ENCODE assay signal across 17 mouse cellular contexts in genomic region chr17:64567546-64567945, GRCm38 (mm10). TPM values are rescaled to one million over a fixed set of nuclear protein-coding genes. Genes with fewer than 3 reads are reported as not detected.
DNase-seq lines count a peak whose midpoint lies in the region; ATAC-seq and TF ChIP-seq lines count a peak whose summit lies in the region.
"Had no signal": no experiment of that assay in that cellular context is flagged by ENCODE, and none has a peak within 500 bp of the region (broad histone marks: within the 10 kb centered on the region; RNA-seq: fewer than 3 reads in every experiment).

No protein-coding gene starts in this region.

- no peak overlapping the region for H3K4me3 ChIP-seq in liver, embryonic 13.5 days (replicated peaks)
- no peak overlapping the region for H3K4me3 ChIP-seq in liver, postnatal 0 days (ENCODE audit: low read depth, low read length)
- no peak overlapping the region for H3K4me3 ChIP-seq in intestine, postnatal 0 days (ENCODE audit: low read depth, low read length)
- H3K4me3 ChIP-seq: embryonic facial prominence, embryonic 10.5 days; forebrain, embryonic 13.5 days; heart, embryonic 12.5 days; hindbrain, embryonic 10.5 days had no signal

- WGBS in liver, embryonic 13.5 days (ENCODE audit: insufficient replicate concordance) = 20% methylated on average over 3 of the region's 3 CpGs
- 48% methylated on average over 3 of the region's 3 CpGs for WGBS in liver, postnatal 0 days (ENCODE audit: insufficient replicate concordance)
- 75% methylated on average over 3 of the region's 3 CpGs for WGBS in intestine, postnatal 0 days

- H3K9ac ChIP-seq in liver, embryonic 13.5 days = no peak overlapping the region
- H3K9ac ChIP-seq in liver, postnatal 0 days (replicated peaks) = no peak overlapping the region
- H3K9ac ChIP-seq in intestine, postnatal 0 days (ENCODE audit: low read depth, low read length) = no peak overlapping the region
- H3K9ac ChIP-seq: forebrain, embryonic 13.5 days; forebrain, postnatal 0 days; heart, embryonic 12.5 days had no signal

- H3K9me3 ChIP-seq in liver, embryonic 13.5 days (replicated peaks) = no peaks in the 10 kb centered on the region
- no peaks in the 10 kb centered on the region for H3K9me3 ChIP-seq in liver, postnatal 0 days (ENCODE audit: low read length)
- no peaks in the 10 kb centered on the region for H3K9me3 ChIP-seq in intestine, postnatal 0 days (ENCODE audit: control insufficient read depth)
- H3K9me3 ChIP-seq: forebrain, embryonic 13.5 days had no signal

- H3K36me3 ChIP-seq in liver, embryonic 13.5 days = no peaks in the 10 kb centered on the region
- H3K36me3 ChIP-seq in liver, postnatal 0 days (replicated peaks; ENCODE audit: insufficient read depth, low read length) = no peaks in the 10 kb centered on the region
- no peaks in the 10 kb centered on the region for H3K36me3 ChIP-seq in intestine, postnatal 0 days (ENCODE audit: control insufficient read depth, insufficient read depth)
- H3K36me3 ChIP-seq: embryonic facial prominence, embryonic 10.5 days; heart, embryonic 12.5 days; hindbrain, embryonic 10.5 days had no signal

- H3K27ac ChIP-seq in liver, embryonic 13.5 days = peak overlapping the region; percentile 65; the same call in 1 of the 2 replicates
- no peak overlapping the region for H3K27ac ChIP-seq in liver, postnatal 0 days (ENCODE audit: low read depth)
- no peak overlapping the region for H3K27ac ChIP-seq in intestine, postnatal 0 days (ENCODE audit: low read depth, low read length)
- H3K27ac ChIP-seq: embryonic facial prominence, embryonic 10.5 days; forebrain, embryonic 13.5 days; hindbrain, embryonic 10.5 days had no signal

- H3K27me3 ChIP-seq in liver, embryonic 13.5 days = no peaks in the 10 kb centered on the region
- H3K27me3 ChIP-seq in liver, postnatal 0 days (ENCODE audit: insufficient read depth, low read length) = no peaks in the 10 kb centered on the region
- H3K27me3 ChIP-seq in intestine, postnatal 0 days (replicated peaks; ENCODE audit: control insufficient read depth, insufficient read depth, low read length) = no peaks in the 10 kb centered on the region
- H3K27me3 ChIP-seq: forebrain, embryonic 13.5 days; heart, embryonic 12.5 days had no signal

- peak; percentile 95 for ATAC-seq in liver, embryonic 13.5 days (ENCODE audit: low read depth)
- peak; percentile 92 for ATAC-seq in liver, postnatal 0 days
- no peak for ATAC-seq in intestine, postnatal 0 days
- ATAC-seq: forebrain, embryonic 13.5 days; forebrain, postnatal 0 days had no signal

- peak; percentile 46 for DNase-seq in MEL-GATA-1-ER (ENCODE audit: extremely low read depth, low read depth)
- peak; percentile 64 for DNase-seq in c-Kit-positive CD71-positive TER-119-positive erythroid progenitor cells, embryonic 14.5 days (ENCODE audit: low spot score)
- peak; percentile 50 for DNase-seq in liver, embryonic 13.5 days
- no peak for DNase-seq in liver, postnatal 0 days
- no peak for DNase-seq in lung, postnatal 14 days
- no peak for DNase-seq in yolk sac, embryonic 10.5 days (ENCODE audit: low spot score)
- DNase-seq in spleen, postnatal 4 days (ENCODE audit: low spot score in 2 of 2) = no peak
- DNase-seq: adrenal gland, postnatal 10 days; cerebellum, adult 18-20 months; cerebellum, adult 9-11 months; forebrain, postnatal 0 days; gastrocnemius, postnatal 14 days had no signal

- H3K4me2 ChIP-seq in liver, embryonic 13.5 days = peak overlapping the region; percentile 25
- no peak overlapping the region for H3K4me2 ChIP-seq in liver, postnatal 0 days (ENCODE audit: low read depth, low read length)
- H3K4me2 ChIP-seq in intestine, postnatal 0 days (replicated peaks; ENCODE audit: low read depth) = no peak overlapping the region
- H3K4me2 ChIP-seq: forebrain, embryonic 13.5 days; heart, embryonic 12.5 days had no signal

- TF ChIP-seq EP300 in liver, postnatal 0 days (IDR thresholded peaks at IDR 0.05; ENCODE audit: low read depth) = peak; percentile 86

- H3K4me1 ChIP-seq in liver, embryonic 13.5 days (replicated peaks) = peaks cover 30% of the 10 kb centered on the region
- H3K4me1 ChIP-seq in liver, postnatal 0 days (ENCODE audit: insufficient read depth) = no peaks in the 10 kb centered on the region
- no peaks in the 10 kb centered on the region for H3K4me1 ChIP-seq in intestine, postnatal 0 days (replicated peaks; ENCODE audit: control insufficient read depth, insufficient read depth, low read length)
- H3K4me1 ChIP-seq: embryonic facial prominence, embryonic 10.5 days; forebrain, embryonic 13.5 days; heart, embryonic 12.5 days had no signal

- TF ChIP-seq CTCF in liver, postnatal 0 days (IDR thresholded peaks at IDR 0.05; ENCODE audit: low read depth) = no peak
- no peak for TF ChIP-seq CTCF in intestine, postnatal 0 days (IDR thresholded peaks at IDR 0.05; ENCODE audit: low read depth)

RNA-seq across cellular contexts. Expression of gene Man2a1, which starts 33.0 kb away (rescaled TPM):
- polyA plus RNA-seq in liver, embryonic 13.5 days (2015; fragmentation: Nextera tagmentation; extraction: Ambion mirVana) = 3.6 and 4.0 TPM in 2 replicates
- polyA plus RNA-seq in liver, postnatal 0 days (2015; fragmentation: Nextera tagmentation; extraction: Ambion mirVana) = 11.5 and 12.8 TPM in 2 replicates
- 7.2 and 8.7 TPM in 2 replicates for polyA plus RNA-seq in intestine, postnatal 0 days (2015; fragmentation: Nextera tagmentation; extraction: Ambion mirVana)

Comparison
In these comparisons a context has a peak if more than half of its experiments do, and no peak if none do; other contexts are left out.
1. DNase-seq: peak in MEL-GATA-1-ER (single experiment), c-Kit-positive CD71-positive TER-119-positive erythroid progenitor cells, embryonic 14.5 days (single experiment) and liver, embryonic 13.5 days (single experiment); none in liver, postnatal 0 days (single experiment), lung, postnatal 14 days (single experiment), yolk sac, embryonic 10.5 days (single experiment) and spleen, postnatal 4 days (0 of 2).